Mouse (Mus musculus): ENCODE data around the gene Cyp4a29.
"Not testable (repeated sequence)": the region's sequence is repeated elsewhere in the genome, so short reads cannot be mapped to it uniquely, and the experiment has no call there.

DNA sequence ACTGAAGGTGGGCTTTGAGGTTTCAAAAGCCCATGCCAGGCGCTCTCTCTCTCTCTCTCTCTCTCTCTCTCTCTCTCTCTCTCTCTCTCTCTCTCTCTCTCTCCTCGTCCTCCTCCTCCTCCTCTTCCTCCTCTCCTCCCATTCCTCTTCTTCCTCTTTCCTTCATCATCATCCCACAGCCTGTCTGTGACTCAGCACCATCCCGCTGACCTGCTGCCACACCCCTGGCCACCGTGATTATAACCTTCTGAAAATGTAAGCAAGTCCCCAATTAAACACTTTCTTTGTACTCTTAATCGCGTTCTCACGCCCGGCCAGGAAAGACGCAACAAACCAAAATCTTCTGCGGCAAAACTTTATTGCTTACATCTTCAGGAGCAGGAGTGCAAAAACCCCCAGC is 38.9 kb downstream of the Cyp4a29 start:
- TF ChIP-seq E2F4 (IDR thresholded peaks at IDR 0.05; ENCODE audit: borderline replicate concordance, low read depth, low read length); CTCF (IDR thresholded peaks at IDR 0.05 in 2 of 3, conservative IDR thresholded peaks at IDR 0.05 in 1 of 3; ENCODE audit: control insufficient read depth in 1 of 3, insufficient read depth in 1 of 3, low read depth in 2 of 3, low read length in 3 of 3, poor library complexity in 1 of 3, severe bottlenecking in 1 of 3): not testable (repeated sequence)

All from MEL (cell line).